Mouse (Mus musculus) cerebellum, adult 8-10 months (tissue): Measurements from ENCODE around the gene Oprm1.
"Not testable (repeated sequence)": the region's sequence is repeated elsewhere in the genome, so short reads cannot be mapped to it uniquely, and the experiment has no call there.

ENCODE experiments used
- DNase-seq: peaks from one replicate; pipeline ENCODE4 v3.0.0; 2022

The Oprm1 gene

DNA sequence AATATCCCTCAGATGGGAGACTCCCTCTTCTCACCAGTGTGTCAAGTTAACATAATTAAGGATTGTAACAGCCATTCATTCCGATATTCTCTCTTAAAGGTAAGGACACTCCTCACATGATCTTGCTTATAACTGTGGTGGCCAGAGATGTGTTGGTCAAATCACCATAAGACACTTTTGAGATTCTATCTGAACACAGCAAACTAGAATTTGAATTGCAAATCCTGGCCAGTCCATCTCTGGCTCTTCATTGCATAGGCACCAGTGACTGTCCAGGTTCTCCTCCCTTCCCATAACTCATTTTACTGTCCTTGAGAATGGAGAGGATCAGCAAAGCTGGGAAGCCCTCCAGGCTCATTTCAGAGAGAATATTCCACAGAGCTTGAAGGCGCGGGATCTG, at the start of gene Oprm1:
Gene Oprm1, plus strand, starts transcription at position 301 of the 400 bp plus-strand sequence.
- DNase-seq = no peak

DNA sequence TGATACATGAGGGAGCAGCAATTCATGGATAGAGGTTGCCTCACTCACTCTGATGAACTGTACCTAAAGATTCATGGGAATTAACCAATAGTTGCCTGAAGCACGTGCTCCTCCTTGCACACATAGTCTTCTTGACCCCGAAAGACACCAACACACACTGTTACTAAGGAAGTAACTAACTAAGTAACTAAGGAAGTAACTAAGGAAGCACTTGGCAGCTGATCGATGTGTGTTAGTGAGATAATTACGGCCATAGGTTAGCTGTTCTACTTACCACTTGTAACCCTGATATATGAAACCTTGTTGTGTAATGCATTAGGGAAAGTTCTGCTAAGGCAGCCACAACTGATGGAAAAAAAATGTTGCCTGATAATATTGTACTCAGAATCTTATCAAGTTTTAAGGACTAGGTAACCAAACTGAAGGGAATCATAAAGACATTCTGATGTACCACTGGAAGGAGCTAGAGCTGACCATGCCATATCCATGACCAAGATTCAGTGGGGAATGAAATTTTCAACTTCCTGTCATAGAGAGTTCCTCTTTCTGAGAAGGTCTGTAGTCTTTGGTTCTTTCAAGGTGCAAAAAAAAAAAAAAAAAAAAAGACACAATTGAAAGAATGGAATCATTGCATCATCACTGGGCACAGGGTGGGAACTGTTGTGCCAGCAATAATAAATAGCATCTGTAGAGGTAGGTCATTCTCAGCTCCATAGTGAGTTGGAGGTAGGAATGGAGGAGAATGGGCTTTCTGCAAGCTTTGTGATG, 40.9 kb upstream of the Oprm1 start:
- no peak for DNase-seq

DNA sequence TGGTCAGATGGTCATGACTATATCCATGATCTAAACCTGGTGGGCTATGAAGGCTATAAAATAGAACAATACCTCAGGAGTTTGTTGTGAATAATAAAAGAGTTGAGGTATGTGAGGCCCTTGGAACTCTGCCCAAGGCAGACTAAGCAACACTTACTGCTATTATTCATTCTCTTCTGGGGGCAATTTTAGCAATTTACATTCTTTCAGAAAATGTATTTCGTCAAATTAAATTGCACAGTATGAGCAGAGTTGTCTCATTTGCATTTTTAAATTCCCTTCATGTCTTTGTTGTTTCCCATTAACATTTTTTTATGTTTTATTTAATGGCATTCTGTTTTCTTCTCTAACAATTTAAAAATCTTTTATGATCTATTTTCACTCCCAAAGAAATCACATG, 34.5 kb upstream of the Oprm1 start:
- DNase-seq = no peak

DNA sequence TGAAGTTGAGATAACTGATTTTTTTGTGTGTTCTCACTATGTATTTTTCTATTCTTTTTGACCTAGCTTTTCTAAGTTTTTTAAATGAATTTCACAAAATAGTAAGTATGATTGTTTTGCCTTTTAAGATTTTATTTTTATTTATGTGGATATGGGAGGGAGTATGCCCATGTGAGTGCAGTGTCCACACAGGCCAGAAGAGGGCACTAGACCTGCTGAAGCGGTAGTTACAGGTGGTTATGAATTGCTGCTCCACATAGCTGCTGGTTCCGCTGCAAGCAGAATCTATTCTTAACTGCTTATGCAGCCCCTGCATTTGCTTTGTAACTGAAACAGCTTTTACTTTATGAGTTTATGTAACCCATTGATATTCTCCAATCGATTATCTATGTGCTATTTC, 29.8 kb upstream of the Oprm1 start:
- no peak for DNase-seq

DNA sequence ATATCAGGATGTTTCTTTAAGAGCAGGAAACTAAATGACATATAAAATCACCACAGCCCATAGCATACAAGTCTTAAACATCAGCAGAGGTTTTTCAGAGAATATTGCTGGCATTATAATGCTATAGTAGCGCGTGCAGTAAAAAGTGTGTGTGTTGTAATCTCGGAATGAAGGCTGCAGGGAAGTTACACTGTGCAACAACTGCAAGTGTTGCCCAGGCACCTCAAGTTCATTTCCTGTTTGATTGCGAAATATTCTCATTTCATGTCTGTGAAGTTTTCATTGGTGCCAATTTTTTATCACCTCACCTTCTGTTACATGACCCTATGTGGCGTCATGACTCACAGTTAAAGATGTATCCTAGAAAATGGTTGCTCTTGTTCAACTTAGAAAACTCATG, 4.9 kb upstream of the Oprm1 start:
- DNase-seq = no peak

DNA sequence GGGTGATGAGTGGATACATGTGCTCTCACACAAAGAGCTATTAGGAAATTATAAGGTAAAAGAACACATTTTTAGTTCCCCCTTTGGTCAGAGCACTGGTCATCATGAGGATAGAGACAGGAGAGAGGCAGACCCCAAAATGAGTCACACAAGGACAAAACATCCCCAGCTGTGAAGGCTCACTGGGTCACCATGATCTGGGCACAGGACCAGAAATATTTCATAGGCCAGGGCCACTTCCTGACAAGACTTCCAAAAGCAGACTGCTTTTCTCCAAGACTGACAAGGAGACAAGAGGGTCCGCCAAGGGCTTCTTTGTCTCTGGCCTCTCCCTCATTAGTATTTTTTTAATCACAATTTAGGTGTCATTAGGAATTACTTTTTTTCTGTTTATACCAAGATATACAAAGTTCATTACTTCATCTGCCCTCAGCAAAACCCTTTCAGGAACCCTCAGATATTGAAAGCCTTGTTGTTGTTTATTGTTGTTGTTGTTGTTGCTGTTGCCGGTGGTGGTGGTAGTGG, 3.0 kb downstream of the Oprm1 start, which contains the start of gene Gm10945:
Gene Gm10945, minus strand, starts transcription at position 475 of the 525 bp plus-strand sequence.
- DNase-seq = no peak

DNA sequence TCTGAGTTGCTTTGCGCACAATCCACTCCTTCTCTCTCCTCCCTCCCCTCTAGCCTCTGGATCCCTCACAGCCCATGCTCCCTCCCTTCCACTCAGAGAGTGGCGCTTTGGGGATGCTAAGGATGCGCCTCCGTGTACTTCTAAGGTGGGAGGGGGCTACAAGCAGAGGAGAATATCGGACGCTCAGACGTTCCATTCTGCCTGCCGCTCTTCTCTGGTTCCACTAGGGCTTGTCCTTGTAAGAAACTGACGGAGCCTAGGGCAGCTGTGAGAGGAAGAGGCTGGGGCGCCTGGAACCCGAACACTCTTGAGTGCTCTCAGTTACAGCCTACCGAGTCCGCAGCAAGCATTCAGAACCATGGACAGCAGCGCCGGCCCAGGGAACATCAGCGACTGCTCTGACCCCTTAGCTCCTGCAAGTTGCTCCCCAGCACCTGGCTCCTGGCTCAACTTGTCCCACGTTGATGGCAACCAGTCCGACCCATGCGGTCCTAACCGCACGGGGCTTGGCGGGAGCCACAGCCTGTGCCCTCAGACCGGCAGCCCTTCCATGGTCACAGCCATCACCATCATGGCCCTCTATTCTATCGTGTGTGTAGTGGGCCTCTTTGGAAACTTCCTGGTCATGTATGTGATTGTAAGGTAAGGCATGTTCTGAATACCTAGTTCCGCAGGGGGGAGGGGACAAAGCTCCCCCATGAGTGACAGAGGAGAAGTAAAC, 30.4 kb downstream of the Oprm1 start:
- DNase-seq = no peak

DNA sequence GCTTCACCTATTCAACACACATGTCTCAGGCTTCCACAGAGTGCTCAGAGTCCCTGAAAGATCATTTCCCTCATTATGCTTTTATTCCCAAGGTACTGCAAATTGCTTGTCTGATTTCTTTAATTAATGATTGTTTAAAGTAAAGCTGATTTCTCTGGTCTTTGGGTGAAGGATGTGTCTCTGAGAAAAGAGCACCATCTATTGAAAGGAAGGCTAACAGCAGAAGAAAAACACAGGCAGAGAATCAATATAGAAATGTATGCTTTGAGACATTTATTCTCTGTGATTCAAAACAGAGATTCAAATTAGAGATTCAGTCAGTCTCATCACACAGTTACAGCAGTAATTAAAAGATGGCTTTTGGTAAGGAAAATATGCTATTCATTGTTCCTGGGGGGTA, 31.9 kb downstream of the Oprm1 start:
- no peak for DNase-seq

DNA sequence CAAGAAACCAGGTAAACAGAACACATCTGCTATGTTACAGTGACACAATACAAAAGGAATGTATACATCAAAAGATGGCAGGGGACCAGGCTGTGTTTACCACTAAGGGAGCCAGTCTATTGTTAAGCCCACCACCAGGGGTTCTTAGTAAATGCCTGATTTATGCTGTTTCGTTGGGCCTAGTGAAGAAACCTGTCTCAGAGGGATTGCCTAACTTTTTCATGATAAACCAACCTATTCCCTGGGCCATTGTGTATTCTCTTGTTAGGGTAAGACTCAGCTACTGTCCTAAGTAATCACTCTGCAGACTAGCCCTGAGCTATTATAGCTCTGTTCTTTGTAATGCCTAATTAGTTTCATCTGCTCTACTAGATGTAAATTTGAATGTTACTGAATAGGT, 62.3 kb downstream of the Oprm1 start:
- no peak for DNase-seq

DNA sequence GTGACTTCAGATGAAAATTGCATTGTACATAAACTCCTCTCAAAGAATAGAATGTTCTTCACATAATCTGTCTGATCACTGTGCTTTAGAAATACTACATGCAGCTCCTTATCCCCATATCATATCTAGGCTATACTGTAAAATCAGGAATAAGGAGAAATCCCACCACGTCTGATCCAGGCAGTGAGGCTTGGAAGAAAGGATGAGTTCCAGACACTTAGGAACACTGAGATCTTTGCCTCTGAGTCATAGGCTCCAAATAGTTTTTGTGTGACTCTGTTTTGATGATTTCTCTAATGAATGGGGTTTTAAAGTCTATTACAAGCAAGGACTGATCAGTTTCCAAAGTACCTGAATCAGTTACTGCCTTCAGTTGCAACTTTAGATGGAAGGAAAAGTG, 83.9 kb downstream of the Oprm1 start:
- DNase-seq = no peak

DNA sequence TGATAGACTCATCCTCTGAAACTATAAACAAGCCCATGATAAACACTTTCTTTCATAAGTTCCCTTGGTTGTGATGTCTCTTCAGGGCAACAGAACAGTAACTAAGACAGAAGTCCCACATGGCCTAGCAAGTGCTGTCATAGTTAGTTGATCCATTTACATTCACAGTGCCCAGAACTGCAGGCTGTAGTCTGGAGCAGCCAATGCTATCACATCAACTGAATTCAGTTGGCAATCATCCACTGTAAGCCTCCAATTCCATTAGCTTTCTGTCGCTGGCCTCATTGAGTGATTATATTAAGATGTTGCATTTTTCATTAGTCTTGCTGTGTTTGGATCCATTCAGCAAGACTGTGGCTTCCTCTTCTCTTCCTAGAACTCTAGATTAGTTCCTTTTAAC, 88.0 kb downstream of the Oprm1 start:
- DNase-seq = no peak

DNA sequence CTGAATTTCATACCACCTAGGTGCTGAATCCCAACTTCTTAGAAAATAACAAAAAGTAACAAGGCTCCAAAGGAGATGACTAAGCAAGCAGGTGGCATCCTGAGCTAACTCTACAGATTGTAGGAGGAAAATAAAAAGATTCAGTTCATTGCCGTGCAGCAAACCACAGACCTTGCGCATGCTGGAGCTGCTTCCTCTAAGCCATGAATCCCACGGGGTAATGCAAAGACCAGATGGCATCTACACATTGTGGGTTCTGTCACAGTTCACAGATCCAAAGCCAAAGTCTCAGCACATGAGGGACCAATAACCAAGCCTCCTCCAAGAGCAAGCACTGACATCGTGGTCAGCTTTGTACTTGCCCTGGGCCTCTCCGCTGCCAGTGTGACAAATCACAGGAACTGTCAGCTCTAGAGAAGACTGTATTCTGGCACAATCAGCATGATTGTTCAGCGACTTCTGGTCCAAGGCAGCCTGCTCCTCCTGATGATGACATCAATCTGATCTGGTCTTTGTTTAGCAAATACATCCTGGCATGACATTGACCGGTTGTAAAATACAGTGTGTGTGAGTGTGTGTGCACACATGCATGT, 90.0 kb downstream of the Oprm1 start:
- DNase-seq = no peak

DNA sequence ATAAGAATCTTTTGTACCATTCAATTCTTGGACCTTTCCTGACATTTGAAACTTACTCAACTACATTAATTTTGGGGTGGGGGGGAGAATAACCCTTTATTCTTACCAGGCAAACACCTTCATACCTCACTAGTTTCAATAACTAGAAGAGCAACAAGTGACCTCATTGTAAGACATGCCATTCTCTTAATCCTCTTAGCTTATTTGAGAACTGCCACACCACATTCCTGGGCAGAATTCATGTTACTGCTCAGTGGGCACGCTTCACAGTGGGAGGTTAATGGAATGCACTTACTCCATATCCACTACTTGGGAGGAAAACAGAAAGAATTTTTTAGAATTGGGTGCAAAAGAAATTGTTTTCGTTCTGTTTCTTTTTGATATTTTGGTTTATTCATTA, 90.5 kb downstream of the Oprm1 start:
- DNase-seq = no peak

DNA sequence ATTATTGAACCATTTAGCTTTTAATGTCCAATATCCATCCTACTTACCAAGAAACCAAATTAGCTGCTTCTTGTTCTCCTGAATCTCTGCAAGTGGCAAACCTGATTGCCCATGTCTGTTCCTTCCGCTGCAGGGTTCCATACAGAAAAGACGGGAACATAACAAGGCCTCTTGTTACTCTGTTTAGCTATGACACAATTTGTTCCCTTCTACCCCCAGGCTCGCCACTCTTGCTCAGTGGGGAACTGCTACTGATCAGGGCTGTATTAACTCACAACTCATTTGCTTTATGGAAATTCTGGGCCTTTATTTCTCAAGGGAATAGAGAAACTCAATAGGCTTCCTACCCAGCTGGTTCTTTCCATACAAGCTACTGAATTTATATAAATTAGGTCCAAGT, 97.5 kb downstream of the Oprm1 start:
- DNase-seq = no peak

DNA sequence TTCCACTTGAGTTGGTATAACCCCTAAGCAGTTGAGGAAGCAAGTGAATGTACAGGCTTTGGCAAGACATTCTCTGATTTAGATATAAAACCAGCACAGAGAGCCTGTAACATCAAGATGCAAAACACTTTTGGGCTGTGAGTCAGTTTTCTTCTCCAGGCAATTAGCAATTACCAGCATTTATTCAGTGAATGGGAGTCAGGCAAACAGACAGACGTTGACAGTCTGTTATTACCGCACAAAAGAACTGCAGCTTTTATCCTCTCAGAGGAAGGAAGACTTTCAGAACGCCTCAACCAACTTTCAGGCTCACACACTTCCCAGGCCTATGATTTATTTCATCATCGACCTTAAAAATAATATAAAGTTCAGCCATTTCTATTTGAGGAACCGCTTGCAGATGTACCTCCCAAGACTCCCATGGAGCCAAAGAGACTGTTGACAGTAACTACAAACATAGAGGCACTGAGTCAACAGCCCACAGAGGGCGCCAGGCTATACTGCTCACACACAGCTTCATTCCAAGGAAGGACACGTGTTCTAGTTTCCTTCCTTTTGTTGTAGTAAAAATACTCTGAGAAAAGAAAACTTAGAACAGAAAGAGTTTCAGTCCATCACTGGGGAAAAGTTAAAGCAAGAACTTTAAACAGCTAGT, 113.2 kb downstream of the Oprm1 start:
- DNase-seq = no peak

DNA sequence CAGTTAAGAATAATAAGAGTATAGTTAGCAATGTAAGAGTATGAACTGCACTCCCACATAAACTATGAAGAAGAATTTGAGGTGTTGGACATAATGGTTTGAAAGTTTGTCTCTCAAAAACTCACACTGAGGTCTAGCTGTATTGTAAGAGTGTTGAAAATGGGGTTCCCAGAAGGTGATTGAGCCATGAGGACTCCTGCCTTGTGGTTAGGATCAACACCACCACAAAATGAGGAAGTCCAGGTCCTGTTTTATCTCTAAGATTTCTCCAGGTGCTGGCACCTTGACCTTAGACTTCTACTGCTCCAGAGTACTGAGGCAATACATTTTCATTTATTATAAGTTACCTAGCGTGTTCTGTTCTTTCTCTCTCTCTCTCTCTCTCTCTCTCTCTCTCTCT, 115.6 kb downstream of the Oprm1 start:
- DNase-seq = no peak

DNA sequence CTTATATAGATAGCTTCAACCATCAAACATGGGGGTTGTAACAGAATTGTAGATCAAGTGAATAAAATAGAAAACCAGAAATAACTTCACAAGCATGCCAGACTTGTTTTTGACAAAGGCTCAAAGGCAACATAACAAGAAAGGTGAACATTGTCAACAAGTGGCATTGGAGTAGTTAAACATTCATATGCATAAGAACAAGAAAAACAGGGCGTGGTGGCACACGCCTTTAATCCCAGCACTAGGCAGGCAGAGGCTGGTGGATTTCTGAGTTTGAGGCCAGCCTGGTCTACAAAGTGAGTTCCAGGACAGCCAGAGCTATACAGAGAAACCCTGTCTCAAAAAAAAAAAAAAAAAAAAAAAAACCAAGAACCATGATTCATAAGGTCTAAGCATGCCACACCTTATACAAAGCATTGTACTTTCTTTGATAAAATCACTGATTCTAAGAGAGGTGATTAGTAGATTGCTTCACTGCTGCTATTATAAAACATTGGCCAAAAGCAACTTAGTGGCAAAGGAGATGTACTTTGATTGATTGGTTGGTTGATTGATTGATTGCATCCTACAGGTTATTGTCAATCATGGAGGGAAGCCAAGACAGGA, 120.1 kb downstream of the Oprm1 start:
- no peak for DNase-seq

DNA sequence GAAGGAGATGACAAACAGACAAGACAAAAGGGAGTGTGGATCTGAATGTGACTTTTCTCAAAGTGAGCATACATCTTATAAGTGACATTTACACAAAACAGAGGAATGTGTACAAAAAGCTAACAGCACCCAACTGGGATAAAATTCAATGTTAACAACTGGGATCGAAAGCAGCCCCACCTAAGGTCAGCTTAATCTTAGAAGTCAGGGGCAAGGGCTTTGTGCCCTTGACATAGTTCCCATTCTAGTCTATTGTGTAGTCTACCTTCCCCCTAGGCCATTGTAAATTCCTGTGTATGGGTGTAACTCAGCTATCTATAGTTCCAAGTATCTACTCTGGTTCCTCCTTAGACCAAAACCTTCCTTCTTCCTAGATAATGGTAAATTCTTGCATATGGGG, 123.7 kb downstream of the Oprm1 start:
- DNase-seq = not testable (repeated sequence)

DNA sequence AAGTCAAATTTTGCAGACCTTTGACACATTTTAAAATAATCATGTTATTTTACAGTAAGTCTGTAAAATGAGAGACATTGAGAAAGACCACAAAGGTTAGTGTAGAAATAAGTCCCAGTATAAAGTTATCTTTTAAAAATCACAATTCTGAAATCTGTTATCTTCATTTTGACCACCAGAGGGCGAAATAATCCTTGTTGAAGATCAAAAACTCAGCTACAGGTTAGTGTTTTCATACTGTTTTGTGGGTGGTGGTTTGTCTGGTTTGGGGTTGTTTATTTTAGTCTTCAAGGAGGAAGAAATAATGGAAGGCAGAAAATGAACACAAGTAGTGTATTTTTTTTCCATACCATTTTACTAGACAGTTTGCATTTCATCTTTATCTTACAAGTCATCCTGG, 127.2 kb downstream of the Oprm1 start:
- no peak for DNase-seq

DNA sequence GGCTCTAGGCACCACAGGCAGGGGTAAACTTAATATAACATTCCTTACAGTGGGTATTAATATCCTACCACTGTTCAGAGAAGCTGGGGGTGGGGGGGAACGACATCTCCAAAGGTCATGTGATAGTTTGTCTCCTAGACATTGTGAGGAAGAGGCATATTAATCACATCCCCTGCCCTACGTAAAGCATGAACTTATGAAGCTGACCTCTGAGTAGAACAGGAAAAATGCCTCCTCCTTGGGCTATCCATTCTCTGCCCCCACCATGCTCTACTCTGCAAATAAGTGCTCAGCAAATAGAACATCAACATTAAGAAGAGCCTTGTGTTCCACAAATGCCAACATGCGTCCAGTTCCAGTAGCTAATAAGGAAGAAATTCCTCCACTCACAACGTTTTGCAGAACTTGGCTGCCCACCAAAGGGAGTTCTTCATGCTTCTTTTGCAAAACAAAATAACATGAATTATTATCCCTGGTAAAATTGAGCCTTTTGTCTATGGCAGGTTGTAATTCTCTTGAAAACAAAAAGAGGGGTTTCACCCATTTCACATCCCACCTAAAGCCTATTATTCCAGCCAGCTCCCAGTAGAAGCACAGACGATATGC, 131.4 kb downstream of the Oprm1 start:
- DNase-seq = no peak

DNA sequence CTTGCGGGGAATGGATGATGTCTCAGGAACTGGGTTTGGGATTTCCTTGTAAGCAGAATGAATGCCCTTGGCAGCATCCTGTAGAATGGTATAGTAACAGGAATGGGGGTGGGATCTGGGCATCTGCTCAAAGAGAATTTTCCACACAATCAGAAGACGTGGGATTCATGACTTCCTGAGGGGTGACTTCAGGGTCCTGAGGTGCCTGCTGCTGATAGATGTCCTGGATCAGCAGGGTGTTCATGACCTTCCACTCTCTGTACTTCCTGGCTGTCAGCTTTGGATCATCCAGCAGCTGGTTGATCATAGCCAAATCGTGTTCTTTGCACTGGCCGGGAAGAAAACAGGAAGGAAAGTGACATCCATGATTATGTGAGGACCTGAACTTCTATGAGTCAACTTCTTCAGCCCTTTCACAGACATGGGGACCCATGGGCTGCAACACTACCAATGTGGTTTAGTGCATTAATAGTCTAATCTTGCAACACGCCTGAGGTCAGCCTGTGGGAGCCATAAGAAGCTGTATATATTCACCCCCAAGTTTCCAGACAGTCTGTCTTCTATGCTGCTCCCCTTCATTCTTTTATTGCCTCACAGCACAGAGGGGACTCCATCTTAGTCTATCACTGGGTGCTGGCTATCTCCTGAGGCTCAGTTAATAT, 132.2 kb downstream of the Oprm1 start:
- no peak for DNase-seq

DNA sequence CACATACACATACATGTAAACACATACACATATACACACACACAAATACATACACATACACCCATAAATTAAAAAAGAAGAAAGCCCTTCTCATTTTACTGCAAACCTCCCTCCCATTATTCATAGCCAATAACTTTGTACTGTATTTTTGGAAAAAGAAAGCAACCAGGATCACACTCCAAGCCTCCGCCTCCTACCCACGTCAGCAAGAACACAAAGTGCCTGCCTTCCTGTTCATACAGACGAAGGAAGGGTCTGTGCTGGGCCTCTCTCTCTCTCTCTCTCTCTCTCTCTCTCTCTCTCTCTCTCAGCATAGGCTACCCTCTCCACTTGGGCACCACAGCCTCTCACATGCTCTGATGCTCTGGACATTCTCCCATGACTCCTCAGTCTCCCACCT, 137.5 kb downstream of the Oprm1 start:
- DNase-seq = no peak
